Mouse (Mus musculus): ENCODE results near the gene Nkg7.

- TF ChIP-seq CTCF (IDR thresholded peaks at IDR 0.05; ENCODE audit: control insufficient read depth, insufficient read depth, insufficient read length) (peak; percentile 90), MYOD1 (IDR thresholded peaks at IDR 0.05; ENCODE audit: control insufficient read depth, insufficient read length, low read depth) (no peak), MAX (IDR thresholded peaks at IDR 0.05) (no peak), MYOG (IDR thresholded peaks at IDR 0.05; ENCODE audit: control insufficient read depth, extremely low read depth, insufficient read length) (no peak), CEBPB (IDR thresholded peaks at IDR 0.05; ENCODE audit: low read depth) (no peak), USF1 (IDR thresholded peaks at IDR 0.05; ENCODE audit: low read depth) (no peak), FOSL1 (IDR thresholded peaks at IDR 0.05; ENCODE audit: insufficient read depth, low read length, poor library complexity, severe bottlenecking) (no peak)
These were observed 13.8 kb upstream of the Nkg7 start for GRCm38 (mm10) chr7:43422995-43423617.
